Mouse (Mus musculus) embryonic fibroblast, embryonic 13.5 days (primary cell): ENCODE data around the gene Mybpc3.

ENCODE experiments used
- CTCF ChIP-seq: IDR thresholded peaks from 2 replicates; pipeline ENCODE4 v1.5.1; 2011; ENCODE audit warnings: mild to moderate bottlenecking, control low read depth, low read length, moderate library complexity, borderline replicate concordance; ENCODE audit not compliant: insufficient read depth
- POLR2A ChIP-seq: IDR thresholded peaks from 2 replicates; pipeline ENCODE4 v1.6.1; 2011; ENCODE audit warnings: low read depth, mild to moderate bottlenecking, control low read depth, low read length, moderate library complexity

DNA sequence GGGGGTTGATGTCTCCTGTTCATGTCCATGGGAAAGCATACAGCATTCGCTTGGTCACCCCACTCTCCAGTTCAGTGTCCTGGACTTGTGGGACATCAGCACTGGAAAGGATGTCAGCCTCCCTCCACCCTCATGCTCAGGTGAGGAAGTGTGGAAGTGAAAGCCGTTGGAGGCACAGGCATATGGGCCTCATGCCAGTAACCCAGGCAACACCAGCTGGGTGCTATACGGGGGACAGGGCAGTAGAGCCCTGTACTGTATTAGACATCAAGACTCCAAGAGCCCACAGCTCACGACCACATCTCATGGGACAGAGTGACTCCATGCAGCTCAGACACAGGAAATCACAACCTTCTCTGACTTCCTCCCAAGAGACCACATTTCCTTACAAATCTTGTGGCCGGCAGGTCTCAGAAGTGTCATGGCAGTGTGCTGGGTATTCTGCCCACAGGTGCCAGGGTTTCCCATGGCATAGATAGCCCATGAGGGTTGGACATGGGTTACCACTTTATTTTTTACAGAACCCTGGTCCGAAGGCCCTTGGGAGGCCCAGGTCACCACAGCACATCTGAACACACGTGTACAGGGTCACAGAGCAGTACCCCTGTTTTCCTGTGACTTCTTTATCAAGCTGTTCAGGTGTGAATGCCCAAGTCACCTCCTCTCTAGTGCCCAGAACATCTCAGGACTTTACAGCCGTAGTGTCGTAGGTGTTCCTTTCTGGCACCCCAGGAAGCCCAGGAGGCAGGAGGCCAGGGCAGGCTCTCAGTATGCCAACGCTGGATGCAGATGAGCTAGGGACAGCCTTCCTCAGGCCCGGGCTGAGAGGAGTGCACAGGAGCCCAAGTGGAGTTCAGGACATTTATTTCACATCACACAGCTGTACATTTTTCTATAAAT lies 18.8 kb downstream of the Mybpc3 start:
- TF ChIP-seq CTCF (no peak), POLR2A (no peak)
